ENCODE assay signal across 9 mouse cellular contexts in the genomic region with DNA sequence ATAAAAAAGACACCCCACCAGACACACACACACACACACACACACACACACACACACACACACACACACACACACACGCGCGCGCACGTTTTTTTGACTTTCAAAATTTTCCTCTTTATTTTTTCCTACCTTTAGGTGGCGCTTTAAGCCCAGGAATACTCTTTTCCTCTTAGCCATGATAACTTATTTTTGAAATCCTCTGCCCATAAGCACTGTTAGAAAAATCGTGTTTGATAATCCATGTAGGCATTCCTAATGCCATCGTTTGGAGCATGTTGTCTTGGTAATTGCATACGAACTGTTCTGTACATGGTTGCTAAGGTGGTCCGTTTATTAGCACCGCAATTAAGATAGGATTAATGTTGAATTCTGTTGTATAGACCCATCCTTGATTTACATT. TPM values are rescaled to one million over a fixed set of nuclear protein-coding genes. Genes with fewer than 3 reads are reported as not detected.
DNase-seq lines count a peak whose midpoint lies in the region; ATAC-seq lines count a peak whose summit lies in the region.
"Had no signal": no experiment of that assay in that cellular context is flagged by ENCODE, and none has a peak within 500 bp of the region (broad histone marks: within the 10 kb centered on the region; RNA-seq: fewer than 3 reads in every experiment).

No protein-coding gene starts in this region.

- peak; percentile 34 to 48 for DNase-seq in cerebellum, postnatal 14 days
- no peak for DNase-seq in cerebellum, adult 9-11 months
- DNase-seq in left cerebral cortex, postnatal 25 days (ENCODE audit: low spot score in 2 of 2), result peak; percentile 10 to 22
- DNase-seq in left cerebral cortex, postnatal 36 days (ENCODE audit: low spot score in 2 of 2), result no peak
- peak; percentile 1 for DNase-seq in embryo, embryonic 9.5 days (ENCODE audit: extremely low spot score)
- no peak for DNase-seq in thymus, postnatal 4 days
- no peak for DNase-seq in lung, adult 18-20 months
- DNase-seq: kidney, postnatal 36 days had no signal

- no peaks in the 10 kb centered on the region for H3K4me1 ChIP-seq in neural tube, embryonic 15.5 days

- no peak overlapping the region for H3K4me3 ChIP-seq in neural tube, embryonic 15.5 days (replicated peaks)

- WGBS in neural tube, embryonic 15.5 days, result 62% methylated on average over 11 of the region's 11 CpGs

- no peak overlapping the region for H3K4me2 ChIP-seq in neural tube, embryonic 15.5 days

- no peaks in the 10 kb centered on the region for H3K27me3 ChIP-seq in neural tube, embryonic 15.5 days (replicated peaks)

- H3K27ac ChIP-seq in neural tube, embryonic 15.5 days (replicated peaks), result no peak overlapping the region

- intact Hi-C loops in left cerebral cortex, postnatal 25 days (cut with DNase I), result loop anchor here (10.0 kb wide), 2 partner anchors 1327 to 1627 kb away; no protein-coding TSS in a partner anchor
- intact Hi-C loops in left cerebral cortex, postnatal 36 days (cut with DNase I), result loop anchor here (10.0 kb wide), 1 partner anchor 1627 kb away; no protein-coding TSS in a partner anchor

- no peaks in the 10 kb centered on the region for H3K9me3 ChIP-seq in neural tube, embryonic 15.5 days (replicated peaks)

- H3K36me3 ChIP-seq in neural tube, embryonic 15.5 days, result no peaks in the 10 kb centered on the region

- H3K9ac ChIP-seq in neural tube, embryonic 15.5 days (replicated peaks), result no peak overlapping the region

- peak; percentile 74; the same call in 1 of the 2 replicates for ATAC-seq in neural tube, embryonic 15.5 days (ENCODE audit: low FRiP score)

RNA-seq across cellular contexts. Expression of gene Cenpq, which starts 43.1 kb away (rescaled TPM):
- 1 to 10 TPM; 5.2 to 5.6 TPM for total RNA-seq in left cerebral cortex, postnatal 25 days (2021)
- 1 to 10 TPM; 3.7 to 4.9 TPM for total RNA-seq in left cerebral cortex, postnatal 36 days (2021)
- 10.0 and 14.0 TPM in 2 replicates for polyA plus RNA-seq in neural tube, embryonic 15.5 days (2015; fragmentation: Nextera tagmentation; extraction: Ambion mirVana)

RNA-seq across cellular contexts. Expression of gene Mut, which starts 43.4 kb away (rescaled TPM):
- 10 to 100 TPM; 40.3 to 41.9 TPM for total RNA-seq in left cerebral cortex, postnatal 25 days (2021)
- total RNA-seq in left cerebral cortex, postnatal 36 days (2021), result 10 to 100 TPM; 34.0 to 44.5 TPM
- polyA plus RNA-seq in neural tube, embryonic 15.5 days (2015; fragmentation: Nextera tagmentation; extraction: Ambion mirVana), result 22.4 and 28.3 TPM in 2 replicates

Comparison
In these comparisons a context has a peak if more than half of its experiments do, and no peak if none do; other contexts are left out.
1. DNase-seq: peak in cerebellum, postnatal 14 days (2 of 2), left cerebral cortex, postnatal 25 days (2 of 2) and embryo, embryonic 9.5 days (single experiment); none in cerebellum, adult 9-11 months (single experiment), left cerebral cortex, postnatal 36 days (0 of 2), thymus, postnatal 4 days (single experiment) and lung, adult 18-20 months (0 of 2).